Mouse (Mus musculus) stomach, embryonic 16.5 days (tissue): ENCODE measurements around the gene Naxe. TPM values are rescaled to one million over a fixed set of nuclear protein-coding genes. Genes with fewer than 3 reads are reported as not detected.

Source experiments
- ATAC-seq: fragments of 200-750 bp; cut with Nextera tagmentation; 2 replicates; pipeline ENCODE4 v1.8.0; 2017; ENCODE audit warnings: moderate number of reproducible peaks, moderate TSS enrichment; ENCODE audit not compliant: insufficient read depth, low FRiP score
- H3K27ac ChIP-seq: fragments of 300-500 bp; sonication (generic); 2 replicates; pipeline ENCODE4 v1.5.1; 2014; ENCODE audit warnings: low read length
- H3K27me3 ChIP-seq: fragments of 300-500 bp; sonication (generic); 2 replicates; pipeline ENCODE4 v1.6.1; 2014; ENCODE audit warnings: low read length, control low read depth, mixed read lengths; ENCODE audit not compliant: control insufficient read depth, insufficient read depth
- H3K36me3 ChIP-seq: fragments of 300-500 bp; sonication (generic); 2 replicates; pipeline ENCODE4 v1.6.1; 2014; ENCODE audit warnings: low read length; ENCODE audit not compliant: control insufficient read depth, insufficient read depth
- H3K4me1 ChIP-seq: fragments of 300-500 bp; sonication (generic); 2 replicates; pipeline ENCODE4 v1.6.1; 2014; ENCODE audit warnings: low read length, control low read depth, mixed read lengths; ENCODE audit not compliant: control insufficient read depth, insufficient read depth
- H3K4me2 ChIP-seq: fragments of 300-500 bp; sonication (generic); 2 replicates; pipeline ENCODE4 v1.6.1; 2014; ENCODE audit warnings: low read depth, low read length, mixed read lengths
- H3K4me3 ChIP-seq: fragments of 300-500 bp; sonication (generic); replicated peaks from 2 replicates; pipeline ENCODE4 v1.5.1; 2014; ENCODE audit warnings: mild to moderate bottlenecking, low read length
- H3K9ac ChIP-seq: fragments of 300-500 bp; sonication (generic); 2 replicates; pipeline ENCODE4 v1.6.1; 2014; ENCODE audit warnings: low read length
- H3K9me3 ChIP-seq: fragments of 300-500 bp; sonication (generic); replicated peaks from 2 replicates; pipeline ENCODE4 v1.6.1; 2016; ENCODE audit warnings: low read length, control low read depth; ENCODE audit not compliant: control insufficient read depth
- WGBS: fragments of 180-500 bp; shearing (Covaris S2); extraction: QIAGEN DNeasy Blood & Tissue Kit; methylation state at CpG from one replicate; pipeline ENCODE4 v1.1.7; 2014; 5-methylcytosine and 5-hydroxymethylcytosine counted together
- polyA plus RNA-seq: library from polyadenylated mRNA; unstranded; fragments of >200 nt; fragmentation: Nextera tagmentation; extraction: Ambion mirVana; gene quantifications from 2 replicates; pipeline ENCODE4 v1.2.1, GENCODE M21; 2015

Gene Naxe
- polyA plus RNA-seq, 1 experiment from 2014 or later: 166 TPM

DNA sequence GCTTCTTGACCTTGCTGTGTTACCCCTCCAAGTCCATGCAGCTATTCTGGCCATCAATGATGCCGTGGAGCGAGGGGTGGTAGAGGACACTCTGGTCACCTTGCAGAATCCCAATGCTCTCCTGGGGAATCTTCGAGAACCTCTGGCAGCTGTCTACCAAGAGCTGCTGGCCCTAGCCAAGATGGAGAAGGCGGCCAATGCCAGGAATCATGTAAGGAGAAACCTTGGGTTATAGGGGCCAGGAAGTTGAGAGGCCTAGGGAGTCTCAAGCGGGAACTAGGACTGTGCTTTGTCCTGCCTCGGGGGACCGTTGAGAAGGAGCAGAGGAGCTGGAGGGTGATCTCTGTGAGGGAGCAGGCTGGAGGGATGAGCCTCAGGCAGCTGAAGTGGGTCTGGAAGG, 31.8 kb upstream of the Naxe start:
- Histone ChIP-seq H3K4me3 (no peak overlapping the region), H3K36me3 (peaks cover 24% of the 10 kb centered on the region), H3K4me1 (no peaks in the 10 kb centered on the region), H3K27ac (no peak overlapping the region), H3K9ac (no peak overlapping the region), H3K9me3 (no peaks in the 10 kb centered on the region), H3K27me3 (no peaks in the 10 kb centered on the region), H3K4me2 (no peak overlapping the region)
- 93% methylated on average over 7 of the region's 7 CpGs for WGBS
- ATAC-seq: no peak

DNA sequence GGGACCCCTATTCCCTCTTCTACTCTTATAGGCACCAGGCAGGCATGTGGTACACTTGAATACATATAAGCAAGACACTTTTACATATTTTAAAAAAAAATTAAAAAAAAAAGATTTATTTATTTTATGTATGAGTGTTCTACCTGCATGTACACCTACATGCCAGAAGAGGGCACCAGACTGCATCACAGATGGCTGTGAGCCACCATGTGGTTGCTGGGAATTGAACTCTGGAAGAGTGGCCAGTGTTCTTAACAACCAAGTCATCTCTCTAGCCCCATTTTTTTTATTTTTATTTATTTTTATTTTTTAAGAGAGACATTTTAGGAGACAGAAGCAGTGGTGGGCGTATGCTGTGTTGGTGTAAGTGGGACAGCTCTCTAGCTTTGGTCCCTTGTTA, 29.4 kb upstream of the Naxe start:
- H3K4me3 ChIP-seq: no peak overlapping the region

DNA sequence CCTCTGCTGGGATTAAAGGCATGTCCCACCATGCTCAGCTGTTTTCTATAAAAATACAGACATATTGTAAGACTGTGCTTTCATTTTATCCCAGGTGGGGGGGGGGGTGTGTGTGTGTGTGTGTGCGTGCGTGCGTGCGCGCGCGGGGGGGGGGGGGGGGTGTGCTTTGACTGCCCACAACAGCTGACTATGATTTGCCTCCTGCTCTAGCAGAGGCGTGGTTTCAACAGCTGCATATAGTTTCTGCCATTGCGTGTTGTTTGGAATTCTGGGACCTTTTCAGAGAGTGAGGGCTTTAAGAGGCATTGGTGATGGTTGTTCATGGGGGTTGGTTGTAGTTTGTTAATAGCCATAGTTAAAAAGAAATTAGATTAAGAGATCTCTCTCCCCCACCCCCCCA, 27.2 kb upstream of the Naxe start:
- Histone ChIP-seq H3K27me3 (no peaks in the 10 kb centered on the region), H3K27ac (no peak overlapping the region), H3K9ac (no peak overlapping the region), H3K36me3 (peaks cover 8% of the 10 kb centered on the region; the same call in 1 of the 2 replicates), H3K4me1 (peaks cover 12% of the 10 kb centered on the region), H3K4me2 (no peak overlapping the region), H3K9me3 (no peaks in the 10 kb centered on the region), H3K4me3 (no peak overlapping the region)
- no peak for ATAC-seq
- WGBS: 96% methylated on average over 8 of the region's 9 CpGs

More for the DNA sequence above, 29.4 kb upstream of the Naxe start:
- no peak overlapping the region for H3K27ac ChIP-seq
- peaks cover 20% of the 10 kb centered on the region for H3K36me3 ChIP-seq
- H3K9ac ChIP-seq: no peak overlapping the region
- no peak overlapping the region for H3K4me2 ChIP-seq
- no peaks in the 10 kb centered on the region for H3K9me3 ChIP-seq
- no peaks in the 10 kb centered on the region for H3K27me3 ChIP-seq
- H3K4me1 ChIP-seq: peaks cover 6% of the 10 kb centered on the region
- 96% methylated on average over 1 of the region's 1 CpGs for WGBS
- ATAC-seq: no peak

DNA sequence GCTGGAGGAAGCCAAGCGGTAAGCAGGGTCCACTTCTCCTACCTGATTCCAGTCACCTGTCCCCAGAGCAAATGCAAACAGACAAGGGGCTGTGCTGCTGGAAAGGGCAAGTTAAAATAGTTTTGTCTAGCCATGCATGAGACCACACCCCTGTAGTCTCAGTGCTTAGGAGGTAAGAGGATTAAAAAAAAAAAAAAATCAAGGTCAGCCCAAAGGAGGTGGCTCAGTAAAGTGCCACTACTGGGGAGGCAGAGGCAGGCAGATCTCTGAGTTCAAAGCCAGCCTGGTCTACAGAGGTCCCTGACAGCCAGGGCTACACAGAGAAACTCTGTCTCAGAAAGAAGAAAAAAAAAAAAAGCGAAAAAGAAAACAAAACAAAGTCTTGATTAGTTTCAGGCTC, 25.7 kb upstream of the Naxe start:
- H3K9me3 ChIP-seq: no peaks in the 10 kb centered on the region
- ATAC-seq: no peak
- no peak overlapping the region for H3K27ac ChIP-seq
- 91% methylated on average over 2 of the region's 2 CpGs for WGBS
- H3K9ac ChIP-seq: no peak overlapping the region
- H3K36me3 ChIP-seq: peaks cover 4% of the 10 kb centered on the region; the same call in 1 of the 2 replicates
- H3K4me3 ChIP-seq: no peak overlapping the region
- peaks cover 12% of the 10 kb centered on the region for H3K4me1 ChIP-seq
- H3K4me2 ChIP-seq: no peak overlapping the region
- H3K27me3 ChIP-seq: no peaks in the 10 kb centered on the region

DNA sequence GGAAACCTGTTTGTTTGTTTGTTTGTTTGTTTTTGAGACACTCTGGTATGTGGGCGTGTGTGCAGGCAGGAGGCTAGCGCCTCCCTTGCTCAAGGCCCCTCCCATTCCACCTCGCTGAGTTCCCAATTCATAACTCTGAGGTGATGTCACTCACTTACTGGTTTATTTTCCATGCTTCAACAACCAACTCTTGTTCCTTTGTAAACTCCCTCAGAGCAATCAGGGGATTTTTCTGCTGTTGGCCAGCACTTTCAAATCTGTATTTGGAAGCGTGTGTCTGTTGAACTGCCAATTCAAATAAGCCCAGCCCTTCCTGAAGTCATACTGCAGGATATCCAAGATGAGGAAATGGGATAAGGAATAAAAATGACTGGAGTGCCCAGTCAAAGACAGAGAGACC, 24.4 kb upstream of the Naxe start:
- no peaks in the 10 kb centered on the region for H3K9me3 ChIP-seq
- peak overlapping the region; percentile 74 for H3K9ac ChIP-seq
- peak overlapping the region; percentile 84 for H3K4me2 ChIP-seq
- no peaks in the 10 kb centered on the region for H3K36me3 ChIP-seq
- peak overlapping the region; percentile 69 for H3K4me3 ChIP-seq
- peak; percentile 30; the same call in 1 of the 2 replicates for ATAC-seq
- H3K4me1 ChIP-seq: peaks cover 12% of the 10 kb centered on the region
- H3K27me3 ChIP-seq: no peaks in the 10 kb centered on the region
- WGBS: 4% methylated on average over 4 of the region's 4 CpGs
- 0 out of 2 replicates have a peak overlapping the region, but pooled peaks have one; percentile 27 for H3K27ac ChIP-seq

DNA sequence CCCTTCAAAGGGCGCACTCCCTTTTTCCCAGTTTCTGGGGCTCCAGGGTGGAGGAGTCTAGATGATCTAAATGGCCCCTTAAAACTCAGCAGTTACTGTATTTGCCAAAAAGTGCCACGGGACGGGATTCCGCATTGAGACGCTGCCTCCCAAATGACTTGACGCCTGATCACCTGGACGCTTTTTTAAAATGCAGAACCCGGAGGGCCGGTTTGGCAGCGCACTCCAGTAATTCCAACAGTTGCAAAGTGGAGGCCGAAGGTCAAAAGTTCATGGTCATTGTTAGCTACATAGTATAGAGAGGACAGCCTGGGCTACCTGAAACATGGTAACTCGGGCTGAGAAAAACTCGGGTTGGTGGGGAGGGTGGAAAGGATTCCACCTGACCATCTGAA, 23.9 kb upstream of the Naxe start:
- peak overlapping the region; percentile 74 for H3K9ac ChIP-seq
- H3K4me3 ChIP-seq: peak overlapping the region; percentile 69
- 2% methylated on average over 13 of the region's 13 CpGs for WGBS
- peaks cover 12% of the 10 kb centered on the region for H3K4me1 ChIP-seq
- H3K27me3 ChIP-seq: no peaks in the 10 kb centered on the region
- H3K36me3 ChIP-seq: no peaks in the 10 kb centered on the region
- H3K27ac ChIP-seq: 0 out of 2 replicates have a peak overlapping the region, but pooled peaks have one; percentile 27
- H3K9me3 ChIP-seq: no peaks in the 10 kb centered on the region
- ATAC-seq: peak; percentile 11; the same call in 1 of the 2 replicates
- H3K4me2 ChIP-seq: peak overlapping the region; percentile 84

DNA sequence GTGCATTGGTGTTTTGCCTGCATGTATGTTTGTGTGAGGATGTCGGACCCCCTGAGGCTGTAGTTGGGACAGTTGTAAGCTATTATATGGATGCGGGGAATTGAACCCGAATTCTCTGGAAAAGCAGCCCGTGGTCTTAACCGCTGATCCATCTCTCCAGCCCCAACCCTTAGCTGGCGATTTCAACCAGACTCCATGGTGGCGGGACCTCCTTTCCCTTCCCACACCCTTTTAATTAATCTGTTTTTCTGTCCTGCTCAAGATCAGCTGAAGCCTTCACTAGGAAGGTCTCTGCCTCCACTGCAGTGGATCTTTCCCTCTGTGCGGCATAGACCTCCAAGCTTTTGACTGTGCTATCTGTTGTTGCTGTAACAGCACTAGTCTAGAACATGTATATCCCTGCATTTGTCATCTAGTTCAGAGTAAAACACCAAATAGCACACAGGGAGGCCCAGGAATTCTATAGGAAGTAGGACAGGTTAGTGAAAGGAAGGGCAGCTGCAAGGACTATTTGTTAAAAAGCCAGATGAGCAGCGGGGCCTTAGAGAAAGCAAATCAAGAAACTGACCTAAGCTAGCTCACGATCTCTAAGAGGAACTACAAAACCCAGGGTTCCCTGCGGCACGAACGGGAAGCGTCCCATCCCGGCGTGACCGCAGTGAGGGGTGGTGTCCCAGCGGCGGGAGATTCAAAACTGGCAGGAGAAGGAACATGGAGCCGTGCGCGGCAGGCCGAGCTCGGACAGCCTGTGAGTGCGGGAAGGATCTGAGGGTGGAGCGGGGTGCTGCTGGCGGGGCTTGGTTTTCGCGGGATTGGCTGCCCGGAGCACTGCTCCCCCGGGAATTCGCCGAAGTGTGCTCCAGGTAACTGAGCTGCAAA, 23.3 kb upstream of the Naxe start, which contains the start of gene Iqgap3:
Gene Iqgap3, plus strand, starts transcription at position 627 of the 879 bp plus-strand sequence.
- Histone ChIP-seq H3K27me3 (no peaks in the 10 kb centered on the region), H3K27ac (0 out of 2 replicates have a peak within 1 kb of the TSS, but pooled peaks have one; percentile 27), H3K4me3 (peak within 1 kb of the TSS; percentile 69), H3K9ac (peak within 1 kb of the TSS; percentile 74), H3K4me1 (peaks cover 12% of the 10 kb centered on the region), H3K9me3 (no peaks in the 10 kb centered on the region), H3K36me3 (no peaks in the 10 kb centered on the region), H3K4me2 (peak within 1 kb of the TSS; percentile 84)
- WGBS: 18% methylated on average over 33 of the region's 33 CpGs
- peak; percentile 90 for ATAC-seq

DNA sequence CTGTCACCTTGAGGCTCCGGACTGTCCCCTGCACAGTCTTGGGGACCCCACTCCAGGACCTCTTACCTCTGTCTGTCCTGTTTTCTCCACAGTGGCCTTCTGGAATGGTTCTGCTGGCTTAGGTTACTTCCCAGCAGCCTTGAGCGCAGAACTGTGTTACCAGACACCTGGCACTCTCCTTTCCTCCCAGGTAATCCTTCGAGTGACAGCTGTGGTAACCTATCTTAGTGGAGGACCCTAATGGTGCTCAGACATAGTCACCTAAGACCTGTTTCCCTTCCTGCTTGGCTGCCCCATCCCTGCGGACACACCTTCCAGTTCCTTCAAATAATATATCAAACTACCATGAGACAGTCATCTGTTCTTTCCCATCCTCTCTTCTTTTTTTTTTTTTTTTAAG, 19.9 kb upstream of the Naxe start, which contains the start of gene Ttc24:
Gene Ttc24, minus strand, starts transcription at position 101 of the 400 bp plus-strand sequence.
- WGBS: 67% methylated on average over 4 of the region's 4 CpGs
- no peak within 1 kb of the TSS for H3K9ac ChIP-seq
- H3K36me3 ChIP-seq: no peaks in the 10 kb centered on the region
- no peak within 1 kb of the TSS for H3K4me3 ChIP-seq
- no peak for ATAC-seq
- no peaks in the 10 kb centered on the region for H3K27me3 ChIP-seq
- H3K9me3 ChIP-seq: no peaks in the 10 kb centered on the region
- no peak within 1 kb of the TSS for H3K27ac ChIP-seq
- H3K4me1 ChIP-seq: peaks cover 12% of the 10 kb centered on the region
- H3K4me2 ChIP-seq: no peak within 1 kb of the TSS

DNA sequence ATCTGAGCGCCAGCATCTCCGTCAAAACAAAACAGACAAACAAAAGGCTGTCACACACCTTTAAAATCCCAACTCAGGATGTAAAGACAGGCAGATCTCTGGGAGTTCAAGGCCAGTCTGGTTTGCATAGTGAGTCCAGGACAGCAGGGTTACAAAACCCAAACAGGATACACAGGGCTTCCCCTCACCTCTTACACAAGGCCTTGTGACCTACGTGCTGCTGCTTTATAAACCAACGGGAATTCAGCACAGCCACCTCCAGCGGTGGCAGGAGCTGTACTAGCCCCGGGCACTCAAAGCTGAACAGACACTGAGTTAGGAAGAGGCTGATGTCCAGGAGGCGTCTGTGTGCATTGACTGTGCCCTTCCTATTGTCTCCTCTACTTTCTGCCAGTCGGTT, 19.1 kb upstream of the Naxe start:
- Histone ChIP-seq H3K9ac (no peak overlapping the region), H3K27me3 (no peaks in the 10 kb centered on the region), H3K4me1 (peaks cover 4% of the 10 kb centered on the region), H3K9me3 (no peaks in the 10 kb centered on the region), H3K27ac (no peak overlapping the region), H3K36me3 (no peaks in the 10 kb centered on the region), H3K4me2 (no peak overlapping the region), H3K4me3 (no peak overlapping the region)
- ATAC-seq: no peak
- WGBS: 45% methylated on average over 8 of the region's 8 CpGs
